Mouse (Mus musculus) lung, embryonic 14.5 days (tissue): ENCODE results near the gene Hoxa10. TPM values are rescaled to one million over a fixed set of nuclear protein-coding genes. Genes with fewer than 3 reads are reported as not detected.

Experiments
- ATAC-seq: fragments of 200-750 bp; cut with Nextera tagmentation; 2 replicates; pipeline ENCODE4 v1.8.0; 2017; ENCODE audit warnings: mild to moderate bottlenecking, moderate TSS enrichment, moderate library complexity; ENCODE audit not compliant: insufficient read depth
- DNase-seq: peaks from one replicate; pipeline ENCODE4 v3.0.0-alpha.2; 2015
- H3K27ac ChIP-seq: fragments of 300-500 bp; sonication (generic); 2 replicates; pipeline ENCODE4 v1.5.1; 2014; ENCODE audit warnings: low read depth, mild to moderate bottlenecking, moderate library complexity
- H3K27me3 ChIP-seq: fragments of 300-500 bp; sonication (generic); 2 replicates; pipeline ENCODE4 v1.6.1; 2014; ENCODE audit warnings: low read length, control low read depth; ENCODE audit not compliant: insufficient read depth
- H3K36me3 ChIP-seq: fragments of 300-500 bp; sonication (generic); 2 replicates; pipeline ENCODE4 v1.6.1; 2014; ENCODE audit warnings: control low read depth; ENCODE audit not compliant: insufficient read depth
- H3K4me1 ChIP-seq: fragments of 300-500 bp; sonication (generic); 2 replicates; pipeline ENCODE4 v1.6.1; 2014; ENCODE audit warnings: antibody characterized with exemption, control low read depth; ENCODE audit not compliant: insufficient read depth
- H3K4me2 ChIP-seq: fragments of 300-500 bp; sonication (generic); 2 replicates; pipeline ENCODE4 v1.6.1; 2014; ENCODE audit warnings: mild to moderate bottlenecking
- H3K4me3 ChIP-seq: fragments of 300-500 bp; sonication (generic); 2 replicates; pipeline ENCODE4 v1.5.1; 2014; ENCODE audit warnings: low read depth, low read length
- H3K9ac ChIP-seq: fragments of 300-500 bp; sonication (generic); 2 replicates; pipeline ENCODE4 v1.6.1; 2014
- H3K9me3 ChIP-seq: fragments of 300-500 bp; sonication (generic); 2 replicates; pipeline ENCODE4 v1.6.1; 2016; ENCODE audit warnings: low read depth, low read length, control low read depth
- CTCF ChIP-seq: IDR thresholded peaks from 2 replicates; pipeline ENCODE4 v1.5.1; 2016; ENCODE audit warnings: antibody characterized with exemption, low read depth
- WGBS: fragments of 180-500 bp; shearing (Covaris S2); extraction: QIAGEN DNeasy Blood & Tissue Kit; methylation state at CpG from one replicate; pipeline ENCODE4 v1.1.7; 2014; 5-methylcytosine and 5-hydroxymethylcytosine counted together
- polyA plus RNA-seq: library from polyadenylated mRNA; unstranded; fragments of >200 nt; fragmentation: Nextera tagmentation; extraction: Ambion mirVana; gene quantifications from 2 replicates; pipeline ENCODE4 v1.2.1, GENCODE M21; 2014

Hoxa10 gene
- polyA plus RNA-seq, 1 experiment from 2014 or later = not detected

- TF ChIP-seq CTCF = no peak
Measured at GRCm38 (mm10) chr6:52231885-52232567, 8.6 kb downstream of the Hoxa10 start.

GRCm38 (mm10) chr6:52230516-52231165, 10.0 kb downstream of the Hoxa10 start, which contains the start of gene Hoxa9:
Gene Hoxa9, minus strand, starts transcription at chr6:52231089.
- ATAC-seq = no peak
- H3K27me3 ChIP-seq = peaks cover 99% of the 10 kb centered on the region
- no peaks in the 10 kb centered on the region for H3K9me3 ChIP-seq
- H3K4me2 ChIP-seq = peak within 1 kb of the TSS; percentile 5; the same call in 1 of the 2 replicates
- no peaks in the 10 kb centered on the region for H3K4me1 ChIP-seq
- DNase-seq = no peak
- no peak for TF ChIP-seq CTCF
- no peaks in the 10 kb centered on the region for H3K36me3 ChIP-seq
- WGBS = 1% methylated on average over 27 of the region's 36 CpGs
- no peak within 1 kb of the TSS for H3K27ac ChIP-seq
- no peak within 1 kb of the TSS for H3K9ac ChIP-seq
- H3K4me3 ChIP-seq = peak within 1 kb of the TSS; percentile 10; the same call in 1 of the 2 replicates

More at GRCm38 (mm10) chr6:52231885-52232567, 8.6 kb downstream of the Hoxa10 start:
- Histone ChIP-seq H3K9me3 (no peaks in the 10 kb centered on the region), H3K27me3 (peaks cover 99% of the 10 kb centered on the region), H3K36me3 (no peaks in the 10 kb centered on the region), H3K4me1 (no peaks in the 10 kb centered on the region), H3K4me2 (no peak overlapping the region), H3K27ac (no peak overlapping the region), H3K9ac (no peak overlapping the region), H3K4me3 (peak overlapping the region; percentile 12; the same call in 1 of the 2 replicates)
- no peak for ATAC-seq
- no peak for DNase-seq
- WGBS = 2% methylated on average over 18 of the region's 18 CpGs

GRCm38 (mm10) chr6:52229558-52230416, 10.9 kb downstream of the Hoxa10 start:
- H3K4me1 ChIP-seq = no peaks in the 10 kb centered on the region
- no peak overlapping the region for H3K9ac ChIP-seq
- DNase-seq = no peak
- no peak for TF ChIP-seq CTCF
- 2% methylated on average over 44 of the region's 44 CpGs for WGBS
- no peak overlapping the region; the same call in 1 of the 2 replicates for H3K4me2 ChIP-seq
- no peak for ATAC-seq
- H3K27ac ChIP-seq = no peak overlapping the region
- H3K36me3 ChIP-seq = no peaks in the 10 kb centered on the region
- no peaks in the 10 kb centered on the region for H3K9me3 ChIP-seq
- peaks cover 99% of the 10 kb centered on the region for H3K27me3 ChIP-seq
- peak overlapping the region; percentile 6; the same call in 1 of the 2 replicates for H3K4me3 ChIP-seq

GRCm38 (mm10) chr6:52228475-52229465, 11.9 kb downstream of the Hoxa10 start:
- WGBS = 2% methylated on average over 38 of the region's 38 CpGs
- Histone ChIP-seq H3K4me3 (no peak overlapping the region), H3K4me2 (peak overlapping the region; percentile 10; the same call in 1 of the 2 replicates), H3K27me3 (peaks cover 99% of the 10 kb centered on the region), H3K4me1 (no peaks in the 10 kb centered on the region), H3K27ac (no peak overlapping the region), H3K9ac (no peak overlapping the region), H3K9me3 (no peaks in the 10 kb centered on the region), H3K36me3 (no peaks in the 10 kb centered on the region)
- no peak; the same call in 1 of the 2 replicates for TF ChIP-seq CTCF
- no peak for ATAC-seq
- peak; percentile 47 for DNase-seq

GRCm38 (mm10) chr6:52227470-52228222, 13.0 kb downstream of the Hoxa10 start:
- Histone ChIP-seq H3K36me3 (no peaks in the 10 kb centered on the region), H3K27me3 (peaks cover 99% of the 10 kb centered on the region), H3K4me1 (no peaks in the 10 kb centered on the region), H3K4me3 (no peak overlapping the region), H3K9ac (no peak overlapping the region), H3K9me3 (no peaks in the 10 kb centered on the region), H3K4me2 (no peak overlapping the region), H3K27ac (no peak overlapping the region)
- TF ChIP-seq CTCF = no peak
- ATAC-seq (no peak), DNase-seq (no peak)
- 3% methylated on average over 11 of the region's 11 CpGs for WGBS
